Mouse (Mus musculus): ENCODE data around the gene Dgkq.

DNA sequence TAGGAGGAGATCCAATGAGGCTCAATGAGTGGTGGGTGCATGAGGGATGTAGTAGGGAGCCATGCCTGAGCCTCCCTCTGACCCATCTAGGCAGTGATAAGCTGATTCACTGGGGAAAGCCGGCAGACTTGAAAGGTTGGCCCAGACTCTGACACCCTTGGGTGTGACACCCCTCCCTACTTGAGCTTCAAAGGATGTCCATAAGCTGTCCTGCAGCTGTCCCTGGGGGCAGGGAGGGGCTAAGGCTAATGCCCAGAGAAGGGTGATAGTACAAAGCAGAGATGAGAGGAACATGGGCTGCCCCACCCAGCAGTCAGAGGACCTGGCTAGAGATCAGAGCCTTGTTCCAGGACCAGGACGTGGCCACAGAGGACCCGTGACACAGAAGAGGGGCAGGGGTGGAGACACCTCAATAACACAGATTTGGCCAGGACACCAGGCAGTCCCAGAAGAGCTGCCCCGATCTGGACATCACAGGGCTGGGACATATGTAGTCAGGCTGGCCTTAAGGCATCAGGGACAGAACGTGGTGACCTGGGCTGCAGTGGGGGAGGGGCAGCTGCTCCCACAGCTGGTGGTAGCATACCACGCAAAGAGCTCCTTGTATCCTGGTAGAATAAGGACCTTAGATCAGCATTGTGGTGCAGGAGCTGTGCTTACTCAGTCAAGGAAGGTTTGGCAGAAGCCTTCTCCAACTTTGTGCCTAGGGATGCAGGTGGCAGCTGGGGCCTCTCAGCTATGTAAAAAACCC, 39.7 kb upstream of the Dgkq start:
- no peak for TF ChIP-seq CTCF (IDR thresholded peaks at IDR 0.05; ENCODE audit: control insufficient read depth, insufficient read depth, low read length)
- TF ChIP-seq POLR2A (IDR thresholded peaks at IDR 0.05; ENCODE audit: borderline replicate concordance, control insufficient read depth, low read depth, low read length): no peak

All from bone marrow, adult 2 months (tissue).